Mouse (Mus musculus) liver (tissue): Measurements from ENCODE around the gene Sh3bp1.

Source experiments
- DNase-seq: peaks from one replicate; pipeline ENCODE4 v3.0.0-alpha.2; 2020; ENCODE audit warnings: mixed read lengths

Sh3bp1 gene

DNA sequence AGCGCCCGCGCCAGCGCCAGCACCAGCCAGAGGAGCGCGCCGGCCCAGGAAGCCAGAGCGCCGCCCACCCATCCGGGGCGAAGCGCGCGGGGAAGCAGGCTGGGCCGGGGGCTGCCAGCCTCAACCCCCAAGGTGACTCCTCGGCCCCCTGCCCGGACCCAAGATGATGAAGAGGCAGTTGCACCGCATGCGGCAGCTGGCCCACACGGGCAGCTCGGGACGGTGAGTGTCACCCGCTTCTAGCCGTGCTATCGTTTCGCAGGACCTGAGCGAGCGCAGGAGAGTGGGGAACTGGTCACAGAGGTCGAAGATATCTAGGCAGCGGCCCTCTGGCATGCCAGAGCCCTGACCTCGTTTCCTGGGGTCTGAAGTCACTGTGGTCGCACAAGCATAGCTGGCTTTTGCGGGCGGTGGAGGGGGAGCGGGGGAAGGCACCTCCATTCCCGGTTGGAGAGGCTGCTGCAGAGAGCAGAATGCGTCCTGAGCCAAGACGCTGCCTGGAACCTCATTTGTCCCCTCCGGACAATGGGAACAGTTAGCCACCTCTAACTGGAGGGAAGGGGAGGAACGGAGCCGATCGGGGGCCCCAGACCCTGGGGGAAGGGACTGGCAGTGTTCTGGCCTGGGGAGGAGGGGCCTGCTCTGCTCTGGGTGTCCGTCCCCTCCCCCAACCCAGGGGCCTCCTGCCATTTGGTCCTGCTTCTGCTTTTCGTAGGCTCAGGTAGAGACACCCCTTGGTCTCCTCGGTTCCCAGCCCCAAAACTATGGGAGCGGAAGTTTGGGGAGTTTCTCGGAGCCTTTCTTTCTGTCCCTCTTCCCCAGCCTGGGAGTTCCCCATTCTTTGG is at the start of gene Sh3bp1:
Gene Sh3bp1 (plus strand): TSS at position 29 of the 845 bp plus-strand sequence.
- DNase-seq, result peak; percentile 88

DNA sequence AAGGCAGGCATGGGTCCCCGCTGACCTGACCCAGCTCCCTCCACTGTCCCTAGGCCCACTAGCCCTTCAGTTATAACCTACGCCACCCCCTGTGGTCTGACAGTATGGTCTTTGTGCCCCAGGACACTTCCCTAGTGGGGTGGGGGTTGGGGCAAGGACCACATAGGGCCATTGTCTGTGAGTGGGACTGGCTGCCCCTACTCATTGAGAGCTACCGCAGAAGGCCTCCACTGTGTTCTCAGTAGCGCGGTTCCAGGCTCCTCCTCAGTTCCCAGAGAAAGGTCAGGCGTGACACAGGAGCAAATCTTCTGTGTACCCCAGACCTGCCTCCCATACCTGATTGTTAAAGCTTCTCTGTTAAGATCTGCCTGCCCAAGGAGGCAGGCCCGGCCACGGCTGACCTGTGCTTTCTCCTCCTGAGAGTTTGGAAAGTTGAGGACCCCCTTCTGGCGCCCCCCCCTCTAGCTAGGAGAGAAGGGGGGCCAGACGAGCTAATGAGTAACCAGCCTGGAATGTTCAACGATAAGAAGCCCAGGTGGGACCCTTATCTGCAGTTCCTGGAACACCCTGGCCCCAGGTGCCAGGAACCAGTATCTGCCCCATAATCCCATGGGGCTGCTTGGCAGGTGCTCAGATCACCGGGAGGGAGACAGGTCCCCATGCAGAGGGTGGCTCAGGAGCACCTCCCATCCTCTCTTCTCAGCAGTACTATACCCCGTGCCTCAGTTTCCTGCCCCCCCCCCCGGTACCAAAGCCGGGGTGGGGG is 49.3 kb upstream of the Sh3bp1 start:
- no peak for DNase-seq

DNA sequence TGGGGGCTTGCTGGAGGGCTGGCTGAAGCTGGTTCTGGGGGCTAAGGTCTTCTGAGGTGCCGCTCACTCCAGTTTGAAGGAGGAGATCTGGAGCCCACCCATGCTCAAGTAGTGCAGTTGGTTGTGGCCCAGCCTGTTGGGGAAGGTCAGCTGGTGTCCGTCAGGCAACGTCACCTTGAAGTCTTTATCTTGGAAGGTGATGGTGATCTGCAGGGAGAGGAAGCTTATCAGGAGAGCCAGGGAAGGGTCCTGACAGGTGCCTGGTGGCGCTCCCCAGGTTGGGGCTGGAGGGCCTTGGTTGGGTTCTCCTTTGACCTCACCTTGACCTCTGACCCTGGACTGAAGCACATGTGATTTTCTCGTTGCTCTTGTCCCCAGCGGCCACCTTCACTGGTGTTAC is 48.6 kb upstream of the Sh3bp1 start:
- no peak for DNase-seq

DNA sequence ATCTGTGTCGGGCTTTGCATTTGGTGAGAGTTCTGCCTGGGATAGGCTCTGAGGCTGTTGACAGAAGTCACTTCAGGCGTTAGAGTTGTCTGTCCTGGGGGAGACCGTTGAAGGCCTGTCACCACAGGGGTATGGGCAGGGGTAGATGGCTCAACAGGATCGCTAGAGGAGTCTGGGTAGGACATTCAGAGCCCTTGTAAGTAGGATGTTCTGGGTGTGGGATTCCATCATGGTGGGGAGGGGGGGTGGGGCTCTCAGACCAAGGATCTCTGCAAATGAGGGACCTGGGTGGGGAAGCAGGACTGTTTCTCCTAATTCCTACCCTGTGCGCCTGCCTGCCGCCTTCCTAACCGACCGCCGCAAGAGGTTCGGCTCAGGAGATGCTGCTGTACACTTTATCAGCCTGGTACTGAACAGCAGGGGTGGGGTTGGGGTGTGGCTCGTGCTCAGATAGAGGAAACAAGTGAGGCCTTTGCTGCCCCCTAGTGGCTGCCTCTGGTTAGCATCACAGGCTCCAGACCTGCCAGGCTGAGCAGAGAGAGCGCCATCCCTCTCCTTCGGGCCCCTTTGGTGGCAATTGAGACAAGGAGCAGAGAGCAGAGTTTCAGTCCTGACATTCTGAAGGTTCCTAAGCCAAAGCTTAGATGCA is 47.9 kb upstream of the Sh3bp1 start:
- peak; percentile 95 for DNase-seq

DNA sequence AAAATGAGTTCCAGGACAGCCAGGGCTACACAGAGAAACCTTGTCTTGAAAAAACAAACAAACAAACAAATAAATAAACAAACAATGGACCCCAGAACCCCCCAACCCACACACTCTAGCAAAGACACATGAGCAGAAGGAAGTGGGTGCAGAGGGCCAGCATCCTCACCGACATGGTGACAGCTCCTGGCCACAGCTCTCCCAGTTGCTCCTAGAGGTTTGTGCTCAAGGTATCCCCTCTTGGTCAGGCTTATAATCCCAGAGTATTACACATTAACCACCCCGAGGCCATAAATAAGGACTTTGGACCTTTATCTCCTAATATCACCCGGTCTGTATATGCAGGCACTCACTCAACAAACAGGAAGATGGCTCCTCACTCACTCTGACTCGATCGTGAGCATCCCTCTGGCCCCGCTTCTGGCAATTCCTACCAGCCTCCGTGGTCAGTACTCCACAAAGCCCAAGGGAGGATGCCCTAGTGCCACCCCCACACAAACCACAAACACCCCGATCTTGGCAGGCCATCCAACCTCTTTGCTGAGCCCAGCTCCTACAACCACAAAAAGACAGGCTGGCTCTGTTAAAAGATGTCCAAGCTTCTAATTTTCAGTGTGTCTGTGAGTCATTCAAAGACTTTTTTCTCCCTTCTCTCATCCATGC is 44.1 kb upstream of the Sh3bp1 start, which contains the start of gene Lgals2:
Gene Lgals2 (minus strand): TSS at position 227 of the 663 bp plus-strand sequence.
- no peak for DNase-seq

DNA sequence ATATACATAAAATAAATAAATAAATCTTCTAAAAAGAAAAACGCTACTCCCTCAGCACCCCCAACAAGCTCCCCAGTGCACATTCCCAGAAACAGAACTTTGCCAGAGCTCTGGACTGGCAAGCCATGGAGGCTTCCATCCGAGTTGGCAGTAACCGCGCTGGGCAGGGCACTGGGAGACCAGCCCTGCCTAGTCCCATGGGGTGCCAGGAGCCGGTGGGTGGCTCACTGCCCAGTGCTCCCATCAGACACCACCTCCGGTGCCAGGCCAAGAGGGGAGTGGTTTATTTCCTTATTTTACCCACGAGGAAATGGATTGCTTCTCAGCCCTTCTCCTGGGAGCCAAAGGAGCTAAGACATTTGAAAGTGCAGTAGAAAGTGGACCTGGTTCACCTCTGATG is 42.6 kb upstream of the Sh3bp1 start:
- DNase-seq, result no peak

DNA sequence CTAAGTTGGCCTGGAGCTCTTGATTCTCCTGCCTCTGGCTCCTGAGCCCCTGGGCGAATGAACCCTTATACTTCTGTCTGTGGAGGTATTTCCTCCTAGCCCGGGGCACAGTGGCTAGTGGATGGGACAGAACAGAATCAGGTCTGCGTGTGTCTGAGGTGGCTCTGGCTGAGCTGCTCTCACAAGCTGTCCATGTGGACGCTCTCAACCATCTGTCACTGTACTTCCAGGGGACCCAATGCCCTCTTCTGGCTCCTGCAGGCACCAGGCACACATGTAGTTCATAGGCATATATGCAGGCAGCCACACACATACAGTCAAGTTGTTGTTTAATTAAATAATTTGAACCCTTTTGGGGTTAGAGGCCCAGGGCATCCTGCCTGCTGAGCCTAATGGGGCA is 40.3 kb upstream of the Sh3bp1 start:
- DNase-seq, result no peak

DNA sequence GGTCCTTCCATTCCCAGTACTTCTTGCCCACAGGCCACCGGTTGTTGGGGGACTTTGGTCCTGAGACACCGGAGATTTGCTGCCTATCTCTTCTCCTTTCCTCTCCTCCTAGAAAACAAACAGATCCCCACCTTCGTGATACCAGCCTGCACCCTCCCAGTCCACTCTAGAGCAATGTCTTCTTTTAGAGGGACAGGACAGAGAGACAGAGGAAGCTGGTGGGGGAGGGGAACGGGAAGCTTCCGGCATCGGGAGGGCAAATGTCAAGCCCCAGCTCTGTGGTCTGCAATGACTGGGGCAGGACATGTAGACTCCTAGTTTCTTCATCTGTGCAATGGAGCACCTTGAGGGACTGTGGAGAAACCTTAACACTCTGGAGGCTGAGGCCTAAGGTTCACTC is 39.9 kb upstream of the Sh3bp1 start:
- peak; percentile 42 for DNase-seq

DNA sequence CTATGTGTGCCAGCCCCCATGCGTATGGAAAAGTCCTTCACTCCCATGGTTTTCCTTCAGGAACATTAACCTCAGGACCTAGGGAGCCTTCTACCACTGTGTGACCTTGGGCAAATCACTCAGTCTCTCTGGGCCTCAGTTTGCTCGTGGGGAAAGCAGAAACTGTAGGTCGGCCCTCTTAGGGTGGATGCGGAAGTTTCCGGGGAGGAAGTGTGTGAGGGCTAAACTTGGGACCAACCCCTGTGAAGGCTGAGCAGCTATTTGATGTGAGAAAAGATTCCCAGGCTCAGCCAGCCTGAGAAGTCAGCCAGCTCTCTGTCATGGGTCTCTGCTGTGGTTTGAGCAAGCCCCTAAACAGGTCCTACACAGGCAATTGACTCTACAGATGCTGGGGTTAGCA is 37.3 kb upstream of the Sh3bp1 start:
- no peak for DNase-seq

DNA sequence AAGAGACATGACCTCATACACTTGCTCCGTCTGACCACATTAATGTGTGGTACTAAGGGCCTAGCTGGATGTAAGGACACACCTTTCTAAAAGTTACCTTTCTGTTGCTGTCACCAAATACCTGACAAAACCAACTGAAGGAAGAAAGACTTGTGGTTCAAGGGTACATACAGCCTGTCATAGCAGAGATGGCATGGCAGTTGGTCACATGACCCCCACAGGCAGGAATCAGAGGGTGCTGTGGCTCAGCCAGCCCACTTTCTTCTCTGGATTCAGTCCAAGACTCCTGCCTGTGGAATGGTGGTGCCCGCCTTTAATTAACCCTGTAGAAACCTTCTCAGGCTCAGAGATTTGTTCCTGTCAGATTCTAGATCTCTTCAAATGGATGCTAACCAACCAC is 36.4 kb upstream of the Sh3bp1 start:
- no peak for DNase-seq

DNA sequence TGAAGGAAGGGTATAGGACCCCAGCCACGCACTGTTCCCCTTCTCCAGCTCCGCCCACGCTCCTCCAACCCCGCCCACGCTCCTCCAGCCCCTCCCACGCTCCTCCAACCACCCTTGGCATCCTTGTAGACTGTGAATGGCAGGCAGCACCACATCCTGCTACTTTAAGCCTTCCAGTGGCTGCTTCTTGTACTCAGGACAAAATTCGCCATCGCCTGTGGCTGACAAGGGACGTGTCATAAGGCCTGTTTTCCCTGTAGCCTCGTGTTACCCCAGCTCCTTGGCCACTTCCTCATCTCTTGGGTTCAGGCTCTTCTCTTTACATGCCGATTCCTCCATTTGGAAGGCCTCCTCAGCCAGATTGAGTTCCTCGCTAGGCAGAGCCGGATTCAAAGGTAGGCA is 35.7 kb upstream of the Sh3bp1 start:
- no peak for DNase-seq

DNA sequence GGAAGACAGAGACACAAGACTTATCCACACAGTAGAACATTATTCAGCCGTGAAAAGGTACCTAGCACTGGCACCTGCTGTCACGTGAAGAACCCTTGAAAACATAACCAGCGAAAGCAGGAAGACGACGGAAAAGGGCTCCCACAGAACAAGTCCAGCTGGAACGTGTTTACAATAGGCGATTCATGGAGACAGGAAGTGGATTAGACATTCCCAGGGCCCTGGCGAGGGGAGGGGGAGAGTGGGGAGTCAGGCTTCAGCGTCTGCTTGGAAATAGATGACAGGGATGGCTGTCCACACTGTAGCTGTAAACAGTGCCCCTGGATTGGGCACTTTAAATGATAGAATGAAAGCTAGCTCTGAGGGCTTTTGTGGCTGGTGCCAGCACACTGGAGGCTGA is 31.2 kb upstream of the Sh3bp1 start:
- peak; percentile 51 for DNase-seq

DNA sequence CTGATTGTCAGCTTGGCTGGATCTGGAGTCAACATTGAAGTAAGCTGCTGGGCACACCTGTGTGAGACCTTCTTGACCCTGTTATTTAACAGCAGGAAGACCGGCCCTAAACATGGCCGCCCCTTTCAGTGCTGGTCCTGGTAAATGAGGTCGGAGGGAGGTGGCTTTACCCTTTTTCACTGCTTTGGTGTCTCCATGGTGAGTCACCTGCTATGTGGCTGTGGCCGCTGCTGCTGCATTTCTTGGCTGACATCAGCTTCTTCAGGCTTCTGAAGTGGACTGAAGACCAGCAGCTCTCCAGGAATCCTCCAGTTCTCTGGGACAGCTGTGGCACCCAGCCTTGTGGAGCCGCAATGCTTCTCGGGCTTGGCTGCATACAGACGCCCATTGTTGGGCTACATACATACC is 30.7 kb upstream of the Sh3bp1 start:
- no peak for DNase-seq

DNA sequence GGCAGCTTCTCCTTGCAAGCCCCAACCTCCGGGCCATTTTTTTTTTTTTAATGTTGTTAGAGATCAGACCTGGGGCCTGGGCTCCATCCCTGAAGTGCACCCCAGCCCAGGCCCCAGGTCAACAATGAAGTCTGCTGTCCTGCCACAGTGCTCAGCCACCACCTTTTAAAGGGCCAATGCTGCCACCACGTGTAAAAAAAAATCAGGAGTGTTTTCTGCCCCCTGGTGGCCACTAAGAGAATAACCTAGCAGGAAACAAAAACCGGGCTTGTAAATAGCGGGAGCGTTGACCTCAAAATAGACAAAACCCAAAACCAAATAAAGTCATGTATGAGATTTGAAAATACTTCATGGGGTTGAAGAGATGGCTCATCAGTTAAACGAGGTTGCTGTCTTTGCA is 29.8 kb upstream of the Sh3bp1 start:
- peak; percentile 43 for DNase-seq

DNA sequence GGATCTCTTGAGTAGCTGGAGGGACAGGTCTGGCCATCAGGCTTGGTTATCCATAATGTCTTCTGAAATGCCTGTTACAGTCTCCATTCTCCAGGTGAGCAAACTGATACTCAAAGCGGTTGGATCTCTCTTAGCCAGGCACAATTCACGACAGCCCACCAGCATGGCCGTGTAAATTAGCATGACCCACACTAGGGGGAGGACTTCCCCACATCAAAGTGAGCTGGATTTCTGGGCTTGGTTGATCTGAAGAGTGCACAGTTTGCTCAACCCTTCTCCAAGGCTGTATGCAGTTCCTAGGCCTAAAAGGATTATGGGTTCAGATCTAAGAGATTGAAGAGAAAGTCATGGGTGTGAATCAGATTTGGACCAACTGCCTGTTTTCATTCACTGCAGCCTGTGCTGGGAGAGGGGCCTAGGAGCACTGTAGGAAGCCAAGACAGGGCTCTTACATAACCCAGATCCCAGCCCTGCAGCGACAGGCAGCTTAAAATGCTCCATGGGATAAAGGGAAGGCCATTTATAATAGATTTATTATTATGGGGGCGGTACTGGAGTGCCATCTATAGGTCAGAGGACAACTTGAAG is 27.5 kb upstream of the Sh3bp1 start:
- no peak for DNase-seq

DNA sequence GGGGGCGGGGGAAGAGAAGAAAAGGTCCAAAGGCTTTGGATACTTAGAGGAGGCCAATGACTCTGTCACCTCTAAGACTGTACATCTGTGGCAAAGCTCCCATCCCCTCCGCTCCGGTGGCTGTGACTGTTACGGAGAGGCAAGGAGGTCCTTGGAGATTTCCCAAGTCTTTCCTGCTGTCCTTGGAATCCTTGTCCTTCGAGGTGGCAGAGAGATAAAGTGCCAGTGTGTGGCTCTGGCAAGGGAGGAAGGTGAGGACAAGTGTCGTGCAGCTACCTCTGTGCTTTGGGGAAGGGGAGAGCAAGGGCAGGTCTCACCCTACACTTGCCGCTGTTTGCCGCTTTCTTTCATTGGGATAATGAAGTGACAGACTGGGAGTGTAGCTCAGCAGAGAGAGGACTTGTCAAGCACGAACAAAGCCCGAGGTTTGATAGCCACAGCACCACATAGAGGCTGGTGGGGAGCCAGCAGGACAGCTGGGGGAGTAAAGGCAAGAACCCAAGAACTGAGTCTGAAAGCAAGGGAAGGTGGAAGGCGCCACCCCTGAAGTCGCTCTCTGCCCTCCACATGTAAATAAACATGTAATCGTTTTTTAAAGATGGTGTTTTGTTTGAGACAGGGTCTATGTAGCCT is 25.6 kb upstream of the Sh3bp1 start:
- DNase-seq, result no peak

DNA sequence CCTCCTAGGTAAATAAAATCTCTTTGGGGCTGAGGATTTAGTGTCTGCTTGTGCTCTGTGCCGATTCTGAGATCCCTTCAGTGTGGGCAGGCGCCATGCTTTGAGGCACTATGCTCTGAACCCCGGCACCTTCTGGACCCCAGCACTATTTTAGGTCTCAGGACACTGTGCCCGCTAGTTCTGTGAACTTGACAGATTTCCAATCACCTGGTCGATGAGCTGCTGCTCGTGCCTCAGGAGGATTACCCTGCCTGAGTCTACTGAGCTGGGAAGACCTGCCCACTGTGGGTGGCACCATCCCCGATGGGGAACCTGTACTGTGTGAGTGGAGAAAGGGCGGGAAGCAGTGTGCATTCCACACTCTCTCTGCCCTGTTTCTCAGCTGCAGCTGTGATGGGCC is 24.6 kb upstream of the Sh3bp1 start:
- DNase-seq, result no peak

DNA sequence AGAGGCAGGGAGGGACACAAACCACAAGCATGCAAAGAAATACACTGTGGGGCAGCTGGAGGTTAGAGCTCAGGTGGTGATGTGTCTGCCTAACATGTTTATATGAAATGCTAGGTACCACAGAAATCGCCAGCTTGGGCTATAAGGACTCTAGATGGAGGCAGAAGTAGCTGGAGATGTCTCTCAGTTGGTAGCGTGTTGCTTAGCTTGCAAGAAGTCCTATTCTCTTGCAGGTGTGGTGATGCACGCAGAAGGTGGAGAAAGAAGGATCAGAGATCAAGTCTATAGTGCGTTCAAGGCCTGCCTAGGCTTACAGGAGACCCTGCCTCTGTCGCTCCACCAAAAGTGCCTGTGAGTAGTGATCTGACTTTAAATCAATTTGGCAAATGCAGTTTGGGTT is 24.0 kb upstream of the Sh3bp1 start:
- DNase-seq, result no peak

DNA sequence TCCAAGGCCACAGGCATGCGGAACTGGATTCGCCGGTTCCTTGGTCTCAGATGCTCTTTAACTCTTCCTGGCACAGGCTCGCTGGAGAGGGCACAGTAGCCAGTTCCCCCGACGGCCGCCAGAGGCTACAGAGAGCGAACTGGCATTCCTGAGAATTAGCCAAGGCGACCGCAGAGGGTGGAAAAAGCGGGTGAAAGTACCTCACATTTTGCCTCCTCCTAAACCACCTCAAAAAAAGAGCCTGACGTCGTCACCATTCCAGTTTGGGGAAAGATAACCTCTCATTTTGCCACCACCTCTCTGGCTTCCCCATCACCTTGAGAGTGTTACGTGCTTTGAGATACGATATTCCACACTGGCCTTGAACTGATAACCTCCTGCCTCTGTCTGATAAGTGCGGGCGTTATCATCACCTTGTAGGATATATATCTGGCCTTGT is 23.3 kb upstream of the Sh3bp1 start:
- peak; percentile 77 for DNase-seq

DNA sequence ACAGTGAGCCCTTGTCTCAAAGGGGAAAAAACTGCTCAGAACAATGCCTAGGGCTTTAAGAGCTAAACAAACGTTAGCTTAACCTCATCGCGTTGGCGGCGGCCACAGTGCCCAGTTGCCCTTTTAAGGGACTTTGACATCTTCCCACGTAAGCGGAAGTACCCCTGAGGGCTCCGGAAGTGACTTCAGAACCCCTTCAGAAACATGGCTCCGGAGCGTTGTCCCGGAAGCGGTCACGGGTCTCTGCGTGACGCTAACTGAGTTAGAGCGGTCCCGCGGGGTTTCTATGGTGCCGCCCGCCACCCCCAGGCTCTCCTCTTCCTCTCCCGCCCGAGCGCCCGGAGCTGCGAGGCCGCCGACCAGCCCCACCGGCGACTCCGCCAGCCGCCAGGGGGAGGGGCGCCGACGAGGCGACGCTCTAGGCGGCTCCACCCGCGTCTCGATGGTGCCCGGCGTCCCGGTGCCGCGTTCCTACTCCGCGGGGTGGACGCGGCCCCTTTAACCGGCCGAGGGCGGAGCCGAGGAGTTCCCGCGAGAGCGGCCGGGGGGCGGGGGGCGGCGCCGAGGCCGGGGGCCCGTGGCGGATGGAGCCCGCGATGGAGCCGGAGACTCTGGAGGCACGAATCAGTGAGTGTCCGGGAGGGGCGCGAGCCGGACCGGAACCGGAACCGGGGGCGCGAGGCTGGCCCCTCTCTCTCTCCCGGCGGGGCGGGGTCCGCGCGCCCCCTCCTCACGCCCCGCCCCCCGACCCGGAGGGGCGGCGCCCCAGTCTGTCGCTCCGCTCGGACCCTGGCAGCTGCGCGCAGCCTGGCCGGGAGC is 22.4 kb upstream of the Sh3bp1 start, which contains the start of gene Gga1:
Gene Gga1 (plus strand): TSS at position 200 of the 819 bp plus-strand sequence.
- DNase-seq, result peak; percentile 91

DNA sequence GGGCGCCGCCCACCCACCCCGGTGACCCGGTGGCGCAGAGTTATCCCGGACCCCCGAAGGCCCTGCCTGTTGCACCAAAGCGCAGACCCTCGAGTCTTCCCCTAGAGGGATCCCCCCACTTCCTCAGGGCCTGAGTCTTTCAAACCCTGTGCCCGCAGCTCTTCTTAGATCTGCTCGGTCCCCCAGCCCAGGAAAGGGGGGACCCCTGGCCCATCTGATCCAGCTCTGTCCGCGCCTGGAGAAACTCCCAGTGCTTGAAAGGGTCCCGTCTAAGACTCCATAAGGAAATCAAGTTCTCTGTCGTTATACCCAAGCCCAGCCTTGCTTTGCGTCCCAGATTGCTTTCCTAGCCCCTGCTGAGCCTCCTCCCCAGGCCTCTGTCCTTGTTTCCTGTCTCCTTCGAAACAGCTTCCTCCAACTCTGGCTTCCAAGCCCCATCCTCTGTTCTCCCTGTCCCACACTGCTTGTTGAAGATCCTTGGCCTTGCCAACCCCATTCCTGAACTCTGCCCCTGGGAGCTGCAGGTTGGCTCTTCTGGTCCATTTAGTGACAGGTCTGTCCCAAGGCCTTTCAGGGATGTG is 21.7 kb upstream of the Sh3bp1 start:
- no peak for DNase-seq
